Mouse (Mus musculus) kidney, embryonic 15.5 days (tissue): ENCODE measurements around the gene Stmn1. TPM values are rescaled to one million over a fixed set of nuclear protein-coding genes. Genes with fewer than 3 reads are reported as not detected.
A peak's percentile ranks its signal among the peaks of the same experiment; 100 is the strongest.
"Not testable (repeated sequence)": the region's sequence is repeated elsewhere in the genome, so short reads cannot be mapped to it uniquely, and the experiment has no call there.

Source experiments
- ATAC-seq: fragments of 200-750 bp; cut with Nextera tagmentation; replicated peaks from 2 replicates; pipeline ENCODE4 v1.8.0; 2017; ENCODE audit warnings: moderate TSS enrichment; ENCODE audit not compliant: low FRiP score
- H3K27ac ChIP-seq: fragments of 300-500 bp; sonication (generic); 2 replicates; pipeline ENCODE4 v1.5.1; 2015; ENCODE audit warnings: mild to moderate bottlenecking, inconsistent platforms
- H3K27me3 ChIP-seq: fragments of 300-500 bp; sonication (generic); 2 replicates; pipeline ENCODE4 v1.6.1; 2015; ENCODE audit warnings: inconsistent platforms
- H3K36me3 ChIP-seq: fragments of 300-500 bp; sonication (generic); 2 replicates; pipeline ENCODE4 v1.6.1; 2015; ENCODE audit warnings: inconsistent platforms
- H3K4me1 ChIP-seq: fragments of 300-500 bp; sonication (generic); 2 replicates; pipeline ENCODE4 v1.6.1; 2015; ENCODE audit warnings: inconsistent platforms
- H3K4me2 ChIP-seq: fragments of 300-500 bp; sonication (generic); 2 replicates; pipeline ENCODE4 v1.6.1; 2015; ENCODE audit warnings: moderate library complexity, mild to moderate bottlenecking, inconsistent platforms
- H3K4me3 ChIP-seq: fragments of 300-500 bp; sonication (generic); replicated peaks from 2 replicates; pipeline ENCODE4 v1.5.1; 2015; ENCODE audit warnings: mild to moderate bottlenecking, inconsistent platforms
- H3K9ac ChIP-seq: fragments of 300-500 bp; sonication (generic); 2 replicates; pipeline ENCODE4 v1.6.1; 2015; ENCODE audit warnings: mild to moderate bottlenecking, inconsistent platforms
- H3K9me3 ChIP-seq: fragments of 300-500 bp; sonication (generic); replicated peaks from 2 replicates; pipeline ENCODE4 v1.6.1; 2016; ENCODE audit warnings: inconsistent platforms
- WGBS: fragments of 180-500 bp; shearing (Covaris S2); methylation state at CpG from one replicate; pipeline ENCODE4 v1.1.7; 2015; ENCODE audit warnings: mixed read lengths; 5-methylcytosine and 5-hydroxymethylcytosine counted together
- polyA plus RNA-seq: library from polyadenylated mRNA; unstranded; fragments of >200 nt; fragmentation: Nextera tagmentation; extraction: Ambion mirVana; gene quantifications from 2 replicates; pipeline ENCODE4 v1.2.1, GENCODE M21; 2015

Stmn1 gene
- polyA plus RNA-seq, 1 experiment from 2014 or later = 1,708 TPM

DNA sequence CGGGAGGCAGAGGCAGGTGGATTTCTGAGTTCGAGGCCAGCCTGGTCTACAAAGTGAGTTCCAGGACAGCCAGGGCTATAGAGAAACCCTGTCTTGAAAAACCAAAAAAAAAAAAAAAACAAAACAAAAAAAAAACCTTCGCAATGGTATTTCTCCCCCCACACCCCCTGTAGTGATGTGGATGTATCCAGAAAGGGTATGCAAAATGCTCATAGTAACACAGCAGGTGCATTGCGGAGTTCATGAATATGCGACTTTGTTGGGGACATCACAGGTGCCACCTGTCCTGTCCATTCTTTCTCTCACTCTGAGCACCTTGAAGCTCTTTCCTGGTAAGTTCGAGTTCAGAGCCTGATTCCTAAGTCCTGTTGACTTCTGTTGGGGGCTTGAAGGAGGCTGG lies 26.0 kb downstream of the Stmn1 start:
- not testable (repeated sequence) for H3K27ac ChIP-seq, H3K36me3 ChIP-seq, ATAC-seq, H3K27me3 ChIP-seq, H3K9me3 ChIP-seq, H3K4me2 ChIP-seq, H3K4me3 ChIP-seq, H3K9ac ChIP-seq
- H3K4me1 ChIP-seq = peaks cover 33% of the 10 kb centered on the region
- 89% methylated on average over 6 of the region's 6 CpGs for WGBS

DNA sequence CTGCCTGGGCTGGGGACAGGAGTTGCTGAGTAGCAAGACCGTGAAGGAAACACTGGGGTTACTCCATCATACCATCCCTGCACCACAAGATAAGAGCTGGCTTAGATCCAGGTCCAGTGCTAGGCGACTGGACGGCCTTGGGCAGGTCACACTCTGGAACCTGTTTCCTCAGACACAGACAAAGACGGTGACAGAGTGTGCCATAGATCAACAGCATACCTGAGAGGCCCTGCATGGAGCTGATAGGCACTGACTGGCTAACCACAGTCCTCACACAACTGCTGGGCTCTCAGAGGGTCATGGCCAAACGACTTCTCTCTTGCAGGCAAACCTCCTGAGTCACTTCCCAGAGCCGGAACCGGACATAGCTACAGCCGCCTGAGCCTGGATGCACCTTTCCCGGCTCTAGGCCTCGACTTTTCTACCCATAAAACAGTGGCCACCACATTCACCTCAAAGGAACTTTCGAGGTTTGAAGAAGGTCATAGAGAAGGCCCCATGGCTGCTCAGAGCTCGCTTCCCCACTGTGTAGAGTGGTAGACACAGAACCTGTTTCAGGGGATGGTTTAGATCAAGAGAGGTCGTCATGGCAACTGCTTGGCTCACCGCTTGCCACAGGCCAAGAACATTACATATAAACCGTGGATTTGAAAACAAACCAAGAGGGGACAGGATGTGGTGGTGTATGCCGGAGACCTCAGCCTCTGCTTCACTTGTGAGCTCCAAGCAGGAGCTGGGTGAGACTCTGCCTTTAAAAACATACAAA lies 26.8 kb downstream of the Stmn1 start:
- ATAC-seq = no peak
- WGBS = 58% methylated on average over 16 of the region's 16 CpGs
- H3K4me1 ChIP-seq = peaks cover 33% of the 10 kb centered on the region

DNA sequence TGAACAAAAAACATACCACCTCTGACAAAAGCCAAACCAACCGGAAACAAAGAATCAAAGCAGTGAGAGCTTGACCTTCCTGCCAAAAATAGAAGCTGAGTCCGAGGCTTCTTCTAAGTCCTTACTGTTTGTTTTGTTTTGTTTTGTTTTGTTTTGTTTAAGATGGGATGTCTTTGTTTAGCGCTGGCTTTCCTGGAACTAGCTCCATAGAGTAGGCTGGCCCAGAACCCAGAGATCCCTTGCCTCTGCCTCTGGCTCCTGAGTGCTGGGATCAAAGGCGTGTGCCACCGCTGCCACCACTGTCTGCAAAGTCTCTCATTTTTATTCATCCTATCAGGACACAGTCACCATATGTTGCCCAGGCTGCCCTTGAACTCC lies 27.4 kb downstream of the Stmn1 start:
- Histone ChIP-seq H3K4me3 (no peak overlapping the region), H3K9me3 (no peaks in the 10 kb centered on the region), H3K9ac (no peak overlapping the region), H3K27me3 (no peaks in the 10 kb centered on the region), H3K4me1 (peaks cover 33% of the 10 kb centered on the region), H3K27ac (0 out of 2 replicates have a peak overlapping the region, but pooled peaks have one; percentile 34), H3K4me2 (no peak overlapping the region), H3K36me3 (no peaks in the 10 kb centered on the region)
- ATAC-seq = no peak
- WGBS = 63% methylated on average over 5 of the region's 5 CpGs

More for the DNA sequence above, 26.8 kb downstream of the Stmn1 start:
- H3K4me3 ChIP-seq = no peak overlapping the region
- peak overlapping the region; percentile 34; the same call in 1 of the 2 replicates for H3K27ac ChIP-seq
- no peaks in the 10 kb centered on the region for H3K27me3 ChIP-seq
- no peaks in the 10 kb centered on the region for H3K36me3 ChIP-seq
- no peak overlapping the region for H3K4me2 ChIP-seq
- H3K9me3 ChIP-seq = no peaks in the 10 kb centered on the region
- no peak overlapping the region for H3K9ac ChIP-seq

DNA sequence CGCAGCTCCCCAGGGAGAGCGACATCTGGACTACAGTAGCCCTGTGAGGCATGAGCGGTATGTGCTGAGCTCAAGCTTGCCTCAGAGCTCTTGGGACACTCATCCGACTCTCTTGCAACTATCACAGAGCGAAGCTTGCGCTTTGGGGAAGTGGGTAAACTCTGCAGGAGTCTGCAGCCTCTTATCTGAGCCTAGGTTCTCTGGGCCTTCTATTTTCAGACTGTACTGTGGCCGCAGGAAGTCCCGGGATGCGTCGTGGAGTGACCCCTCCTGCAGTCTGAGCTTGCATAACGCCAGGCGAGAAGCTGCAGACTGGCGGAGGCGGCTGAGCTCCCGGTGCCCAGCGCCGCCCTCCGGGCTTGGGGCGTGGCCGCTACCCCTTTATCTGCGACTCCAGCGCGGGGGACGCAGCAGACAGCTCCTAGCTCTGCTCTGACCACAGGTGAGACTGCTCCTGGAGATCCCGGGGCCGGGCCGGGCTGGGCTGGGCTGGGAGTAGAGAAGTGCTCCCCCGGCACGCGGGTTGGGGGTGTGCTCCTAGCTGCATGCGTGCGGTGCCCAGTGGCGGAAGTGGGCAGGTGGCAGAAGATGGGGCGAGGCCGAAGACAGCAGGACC lies 28.6 kb downstream of the Stmn1 start, which contains the start of gene Paqr7:
Paqr7 (plus strand) TSS at position 103 of the 616 bp plus-strand sequence.
- peak; percentile 66 for ATAC-seq
- Histone ChIP-seq H3K4me1 (peaks cover 33% of the 10 kb centered on the region), H3K27ac (peak within 1 kb of the TSS; percentile 66), H3K4me3 (peak within 1 kb of the TSS; percentile 57), H3K36me3 (no peaks in the 10 kb centered on the region), H3K4me2 (peak within 1 kb of the TSS; percentile 99), H3K9ac (peak within 1 kb of the TSS; percentile 66), H3K9me3 (no peaks in the 10 kb centered on the region), H3K27me3 (no peaks in the 10 kb centered on the region)
- 6% methylated on average over 35 of the region's 35 CpGs for WGBS

DNA sequence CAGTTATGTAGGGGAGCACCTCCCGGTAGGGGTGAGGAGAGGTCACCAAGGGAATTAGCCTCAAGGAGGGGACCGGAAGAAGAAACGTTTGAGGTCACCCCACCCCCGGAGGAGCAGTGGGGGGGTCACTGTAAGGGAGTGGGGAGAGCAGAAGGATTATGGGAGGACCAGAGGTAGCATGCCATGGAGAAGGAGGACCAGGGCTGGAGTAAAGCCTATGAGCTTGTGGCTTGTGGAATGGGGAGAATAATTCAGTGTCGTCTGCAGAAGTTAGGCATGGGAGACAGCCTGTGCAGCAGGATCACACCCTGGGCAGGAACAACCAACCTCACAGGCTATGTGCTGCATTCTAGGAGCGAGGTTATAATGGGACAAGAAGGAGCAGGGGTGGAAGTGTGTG lies 29.1 kb downstream of the Stmn1 start:
- no peaks in the 10 kb centered on the region for H3K27me3 ChIP-seq
- H3K4me3 ChIP-seq = peak overlapping the region; percentile 57
- H3K4me2 ChIP-seq = peak overlapping the region; percentile 99
- no peaks in the 10 kb centered on the region for H3K9me3 ChIP-seq
- no peaks in the 10 kb centered on the region for H3K36me3 ChIP-seq
- peak overlapping the region; percentile 66 for H3K9ac ChIP-seq
- H3K4me1 ChIP-seq = peaks cover 33% of the 10 kb centered on the region
- 13% methylated on average over 6 of the region's 6 CpGs for WGBS
- no peak for ATAC-seq
- H3K27ac ChIP-seq = peak overlapping the region; percentile 66; the same call in 1 of the 2 replicates

DNA sequence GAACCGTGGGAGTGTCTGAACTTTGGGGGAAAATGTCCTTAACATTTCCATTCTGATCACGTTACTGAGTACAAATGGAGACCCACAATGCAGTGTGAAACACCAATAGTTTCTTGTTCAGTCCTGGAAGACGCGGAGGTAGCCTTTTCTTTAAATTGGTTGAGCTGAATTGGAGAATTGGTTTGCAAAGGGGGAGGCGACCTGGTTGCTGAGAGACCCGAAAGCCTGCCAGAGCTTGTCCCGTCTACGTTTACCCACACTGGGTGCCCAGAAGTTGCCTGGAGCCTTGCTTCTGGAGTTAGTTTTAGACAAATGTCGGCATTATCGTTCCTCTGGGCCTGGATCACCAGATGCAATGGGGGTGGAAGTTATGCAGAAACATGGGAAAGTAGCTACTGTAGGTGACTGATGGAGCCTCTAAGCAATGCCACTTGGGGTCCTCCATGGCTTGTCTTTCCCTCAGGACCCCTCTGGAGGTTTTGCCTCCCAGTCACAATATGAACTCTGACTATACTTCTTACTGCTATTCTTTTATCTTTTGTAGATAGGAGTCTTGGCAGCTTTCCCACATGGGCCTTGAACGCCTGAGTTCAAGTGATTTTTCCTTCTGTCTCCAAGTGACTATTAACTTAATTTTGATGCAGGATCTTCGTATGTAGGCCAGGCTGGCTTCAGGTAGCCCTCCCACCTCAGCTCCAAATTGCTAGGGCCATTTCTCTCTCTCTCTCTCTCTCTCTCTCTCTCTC lies 30.0 kb downstream of the Stmn1 start:
- Histone ChIP-seq H3K27me3 (no peaks in the 10 kb centered on the region), H3K27ac (no peak overlapping the region), H3K9ac (no peak overlapping the region), H3K36me3 (no peaks in the 10 kb centered on the region), H3K4me2 (0 out of 2 replicates have a peak overlapping the region, but pooled peaks have one; percentile 99), H3K4me1 (peaks cover 33% of the 10 kb centered on the region), H3K4me3 (no peak overlapping the region), H3K9me3 (no peaks in the 10 kb centered on the region)
- no peak for ATAC-seq
- WGBS = 77% methylated on average over 12 of the region's 12 CpGs

DNA sequence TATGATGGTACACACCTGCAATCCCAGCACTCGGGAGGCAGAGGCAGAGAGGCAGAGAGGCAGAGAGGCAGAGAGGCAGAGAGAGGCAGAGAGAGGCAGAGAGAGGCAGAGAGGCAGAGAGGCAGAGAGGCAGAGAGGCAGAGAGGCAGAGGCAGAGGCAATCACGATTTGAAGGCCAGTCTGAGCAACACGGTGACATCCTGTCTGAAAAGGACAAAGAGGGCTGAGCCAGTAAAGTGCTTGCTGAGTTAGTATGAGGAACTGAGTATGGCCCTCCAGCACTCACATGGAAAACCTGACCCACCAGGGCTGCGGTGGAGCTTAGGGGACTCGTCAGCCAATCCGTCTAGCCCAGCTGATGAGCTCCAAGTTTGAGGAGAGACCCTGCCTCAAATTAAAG lies 30.9 kb downstream of the Stmn1 start:
- not testable (repeated sequence) for H3K36me3 ChIP-seq, ATAC-seq

DNA sequence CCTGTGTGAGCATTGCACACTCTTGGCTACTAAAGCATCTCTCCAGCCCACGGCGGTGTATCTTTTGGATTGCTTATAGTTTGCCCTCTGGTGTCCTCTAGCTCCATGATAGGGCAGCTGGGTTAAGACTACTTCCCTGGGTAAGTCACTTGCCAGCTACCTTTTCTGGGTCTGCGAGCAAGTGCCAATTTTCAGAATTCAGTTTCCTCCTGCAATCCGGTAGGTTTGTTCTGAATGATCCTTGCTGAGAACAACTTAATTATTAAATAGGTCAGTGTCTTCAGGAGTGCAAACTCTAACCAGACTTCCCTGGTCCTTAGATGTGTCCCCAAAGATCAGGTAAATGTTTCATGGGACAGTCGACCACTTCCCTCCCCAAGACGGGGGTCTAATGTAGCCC lies 33.0 kb downstream of the Stmn1 start:
- H3K4me3 ChIP-seq = no peak overlapping the region
- no peaks in the 10 kb centered on the region for H3K9me3 ChIP-seq
- H3K9ac ChIP-seq = no peak overlapping the region
- H3K36me3 ChIP-seq = no peaks in the 10 kb centered on the region
- H3K4me1 ChIP-seq = peaks cover 18% of the 10 kb centered on the region
- no peak overlapping the region for H3K27ac ChIP-seq
- H3K4me2 ChIP-seq = no peak overlapping the region
- no peaks in the 10 kb centered on the region for H3K27me3 ChIP-seq
- ATAC-seq = no peak
- 96% methylated on average over 6 of the region's 6 CpGs for WGBS

More for the DNA sequence above, 30.9 kb downstream of the Stmn1 start:
- H3K9me3 ChIP-seq, H3K4me2 ChIP-seq, H3K4me3 ChIP-seq, H3K27ac ChIP-seq, H3K27me3 ChIP-seq, H3K9ac ChIP-seq: not testable (repeated sequence)
- WGBS = 86% methylated on average over 6 of the region's 6 CpGs
- H3K4me1 ChIP-seq = peaks cover 33% of the 10 kb centered on the region

DNA sequence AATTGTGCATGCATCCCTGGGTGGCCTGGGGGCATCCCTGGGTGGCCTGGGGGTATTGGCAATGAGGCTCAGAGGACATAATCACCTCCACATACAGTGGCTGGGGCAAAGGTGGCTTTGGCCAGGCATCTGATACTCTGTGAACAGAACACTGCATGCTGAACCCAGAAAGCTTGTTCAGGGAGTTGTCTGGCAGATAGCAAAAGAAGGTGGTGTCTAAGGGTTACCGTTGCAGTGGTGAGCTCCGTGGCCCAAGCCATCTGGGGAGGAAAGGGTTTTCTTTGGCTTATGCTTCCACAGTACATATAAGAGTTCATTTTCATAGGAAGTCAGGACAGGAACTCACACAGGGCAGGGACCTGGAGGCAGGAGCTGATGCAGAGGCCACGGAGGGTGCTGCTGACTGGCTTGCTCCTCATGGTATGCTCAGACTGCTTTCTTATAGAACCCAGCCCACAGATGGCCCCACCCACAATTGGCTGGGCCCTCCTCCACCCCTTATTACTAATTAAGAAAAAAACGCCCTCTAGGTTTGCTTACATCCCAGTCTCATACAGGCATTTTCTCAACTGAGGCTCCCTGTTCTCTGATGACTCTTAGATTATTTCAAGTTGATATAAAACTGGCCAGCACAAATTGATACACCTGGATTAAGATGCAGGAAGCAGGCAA lies 35.7 kb downstream of the Stmn1 start:
- Histone ChIP-seq H3K27ac (no peak overlapping the region), H3K9ac (no peak overlapping the region), H3K27me3 (no peaks in the 10 kb centered on the region), H3K36me3 (no peaks in the 10 kb centered on the region), H3K4me2 (no peak overlapping the region), H3K4me1 (no peaks in the 10 kb centered on the region), H3K9me3 (no peaks in the 10 kb centered on the region), H3K4me3 (no peak overlapping the region)
- WGBS = 75% methylated on average over 4 of the region's 4 CpGs
- ATAC-seq = no peak

DNA sequence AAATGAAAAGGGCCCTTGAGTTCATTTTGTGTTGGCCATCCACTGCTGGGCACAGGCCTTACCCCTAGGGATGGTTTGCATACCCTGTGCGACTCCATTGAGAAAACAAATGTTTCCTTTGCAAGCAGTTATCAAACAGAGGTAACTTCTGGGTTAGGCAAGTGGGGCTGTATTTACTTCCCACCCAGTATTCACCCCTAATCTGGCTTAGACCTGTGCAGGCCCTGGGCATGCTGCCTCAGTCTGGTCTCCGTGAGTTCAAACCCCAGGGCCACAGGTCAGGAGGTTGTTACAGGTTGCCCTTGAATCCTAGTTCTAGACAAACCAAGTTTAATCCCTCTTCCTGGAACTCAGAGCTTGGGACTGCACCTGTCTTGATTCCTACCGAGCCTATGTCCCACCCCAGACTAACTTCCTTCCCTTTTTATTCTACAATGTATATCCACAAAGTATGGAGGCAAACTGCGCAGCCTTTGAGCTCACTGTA lies 37.2 kb downstream of the Stmn1 start:
- no peaks in the 10 kb centered on the region for H3K27me3 ChIP-seq
- H3K9me3 ChIP-seq = no peaks in the 10 kb centered on the region
- 90% methylated on average over 4 of the region's 4 CpGs for WGBS
- no peak overlapping the region for H3K27ac ChIP-seq
- no peak overlapping the region for H3K4me2 ChIP-seq
- H3K36me3 ChIP-seq = no peaks in the 10 kb centered on the region
- H3K9ac ChIP-seq = no peak overlapping the region
- no peaks in the 10 kb centered on the region for H3K4me1 ChIP-seq
- H3K4me3 ChIP-seq = no peak overlapping the region
- no peak for ATAC-seq

DNA sequence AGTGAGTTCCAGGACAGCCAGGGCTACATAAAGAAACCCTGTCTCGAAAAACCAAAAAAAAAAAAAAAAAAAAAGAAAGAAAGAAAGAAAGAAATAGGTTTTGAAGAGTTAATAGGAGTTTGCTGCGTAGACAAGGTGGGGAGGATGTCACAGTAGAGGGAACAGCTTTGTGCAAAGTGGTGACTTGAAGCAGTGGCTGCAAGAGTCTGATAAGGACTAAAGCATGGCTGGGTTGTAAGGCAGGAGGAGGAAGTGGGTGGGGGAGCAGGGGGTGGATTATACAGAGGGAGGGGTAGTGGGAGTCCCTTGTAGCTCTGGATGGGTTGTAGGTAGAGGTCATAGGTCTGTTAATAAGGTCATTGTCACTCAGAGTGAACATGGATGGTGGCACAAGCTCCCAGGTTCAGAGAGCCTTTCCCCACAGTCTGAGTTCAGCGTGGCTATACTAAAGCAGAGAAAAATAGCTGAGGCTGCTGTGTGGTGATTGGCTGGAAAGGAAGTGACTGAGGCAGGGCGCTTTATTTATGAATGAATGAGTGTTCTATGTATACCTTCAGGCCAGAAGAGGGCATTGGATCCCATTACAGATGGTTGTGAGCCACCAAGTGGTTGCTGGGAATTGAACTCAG lies 38.0 kb downstream of the Stmn1 start:
- Histone ChIP-seq H3K36me3 (no peaks in the 10 kb centered on the region), H3K4me3 (no peak overlapping the region), H3K4me1 (peaks cover 4% of the 10 kb centered on the region), H3K27me3 (no peaks in the 10 kb centered on the region), H3K9me3 (no peaks in the 10 kb centered on the region), H3K27ac (no peak overlapping the region), H3K9ac (no peak overlapping the region), H3K4me2 (no peak overlapping the region)
- no peak for ATAC-seq
- WGBS = 82% methylated on average over 3 of the region's 4 CpGs
